Mouse (Mus musculus): Measurements from ENCODE around the gene Ces1g.
A peak's percentile ranks its signal among the peaks of the same experiment; 100 is the strongest.

The Ces1g gene

GRCm38 (mm10) chr8:93337207-93337606, at the start of gene Ces1g:
Ces1g (minus strand) TSS chr8:93337308.
- DNase-seq (ENCODE audit: low spot score), result no peak

GRCm38 (mm10) chr8:93379625-93380024, 42.5 kb upstream of the Ces1g start, which contains the start of gene Ces1h:
Ces1h (minus strand) TSS chr8:93379725.
- DNase-seq (ENCODE audit: low spot score), result no peak

GRCm38 (mm10) chr8:93369481-93369880, 32.4 kb upstream of the Ces1g start:
- DNase-seq (ENCODE audit: low spot score), result no peak

- peak; percentile 5 for DNase-seq (ENCODE audit: low spot score)
Observed at GRCm38 (mm10) chr8:93360113-93360512, 23.0 kb upstream of the Ces1g start.

- DNase-seq (ENCODE audit: low spot score), result no peak
Observed at GRCm38 (mm10) chr8:93339531-93339930, 2.4 kb upstream of the Ces1g start.

GRCm38 (mm10) chr8:93332703-93333102, 4.4 kb downstream of the Ces1g start:
- DNase-seq (ENCODE audit: low spot score), result peak; percentile 57

- DNase-seq (ENCODE audit: low spot score), result no peak
Observed at GRCm38 (mm10) chr8:93331151-93331550, 6.0 kb downstream of the Ces1g start.

- DNase-seq (ENCODE audit: low spot score), result no peak
Observed at GRCm38 (mm10) chr8:93325123-93325522, 12.0 kb downstream of the Ces1g start.

DNA sequence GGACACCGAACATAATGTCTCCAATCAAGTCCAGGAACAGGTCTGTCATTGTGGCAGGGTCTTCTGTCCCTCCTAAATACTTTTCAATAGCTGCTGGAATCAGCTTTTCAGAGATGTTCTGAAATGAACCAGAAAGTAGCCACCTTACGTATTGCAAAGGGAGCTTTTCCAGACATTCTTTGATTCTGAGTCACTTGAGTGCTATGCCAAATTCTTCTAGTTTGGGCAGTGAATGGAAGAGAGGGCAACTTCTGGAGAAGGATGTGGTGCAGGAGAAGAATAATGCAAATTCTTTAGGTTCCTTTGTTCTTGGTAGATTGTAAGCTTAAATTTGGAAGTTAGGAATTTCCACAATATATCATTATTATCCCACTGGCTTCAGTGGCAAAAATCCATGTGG, 20.1 kb downstream of the Ces1g start:
- DNase-seq (ENCODE audit: low spot score), result no peak

DNA sequence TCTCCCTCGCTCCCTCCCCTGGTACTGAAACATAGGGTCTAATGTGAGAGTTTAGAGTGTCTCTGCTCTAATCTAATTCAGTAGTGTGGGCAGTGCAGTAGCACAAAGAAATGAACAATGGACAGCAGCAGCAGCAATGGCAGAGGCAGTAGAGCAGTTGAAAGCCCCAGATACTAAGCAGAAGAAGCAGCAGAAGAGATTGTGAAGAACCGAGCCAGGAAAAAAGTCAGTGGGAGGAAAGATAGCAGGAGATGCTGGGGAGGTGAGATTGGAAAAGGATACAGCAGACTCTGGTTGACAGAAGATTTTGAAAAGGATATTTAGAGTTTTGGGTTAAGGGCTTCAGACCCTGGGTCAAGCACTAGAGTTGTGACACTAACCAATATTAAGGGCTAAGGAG, 21.6 kb downstream of the Ces1g start:
- no peak for DNase-seq (ENCODE audit: low spot score)

DNA sequence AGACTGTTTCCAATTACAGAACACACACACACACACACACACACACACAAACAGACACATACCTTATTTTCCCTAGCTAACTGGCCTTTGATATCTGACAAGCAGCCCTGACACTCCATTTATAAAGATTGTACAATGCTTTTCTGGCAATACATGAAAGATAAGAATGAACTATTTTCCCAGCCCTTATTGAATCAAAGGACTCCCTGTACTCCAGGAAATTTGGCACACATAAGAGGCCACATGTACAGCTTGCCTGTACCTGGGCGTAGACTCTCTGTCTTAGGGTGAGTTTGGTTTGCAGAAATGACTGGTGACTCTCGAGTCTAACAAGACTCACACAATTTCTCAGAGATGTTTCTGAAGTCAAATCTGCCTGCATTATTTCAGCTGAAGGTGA, 53.2 kb downstream of the Ces1g start:
- no peak for DNase-seq (ENCODE audit: low spot score)

GRCm38 (mm10) chr8:93282349-93282748, 54.8 kb downstream of the Ces1g start:
- DNase-seq (ENCODE audit: low spot score), result peak; percentile 57

GRCm38 (mm10) chr8:93279556-93279955, 57.6 kb downstream of the Ces1g start, which contains the start of gene Ces1f:
Ces1f (minus strand) TSS chr8:93279747.
- peak; percentile 12 for DNase-seq (ENCODE audit: low spot score)

- DNase-seq (ENCODE audit: low spot score), result no peak
Observed at GRCm38 (mm10) chr8:93278176-93278805, 58.8 kb downstream of the Ces1g start.

GRCm38 (mm10) chr8:93274609-93275008, 62.5 kb downstream of the Ces1g start:
- no peak for DNase-seq (ENCODE audit: low spot score)

- peak; percentile 33 for DNase-seq (ENCODE audit: low spot score)
Observed at GRCm38 (mm10) chr8:93273321-93273720, 63.8 kb downstream of the Ces1g start.

- peak; percentile 31 for DNase-seq (ENCODE audit: low spot score)
Observed at GRCm38 (mm10) chr8:93272686-93273085, 64.4 kb downstream of the Ces1g start.

DNA sequence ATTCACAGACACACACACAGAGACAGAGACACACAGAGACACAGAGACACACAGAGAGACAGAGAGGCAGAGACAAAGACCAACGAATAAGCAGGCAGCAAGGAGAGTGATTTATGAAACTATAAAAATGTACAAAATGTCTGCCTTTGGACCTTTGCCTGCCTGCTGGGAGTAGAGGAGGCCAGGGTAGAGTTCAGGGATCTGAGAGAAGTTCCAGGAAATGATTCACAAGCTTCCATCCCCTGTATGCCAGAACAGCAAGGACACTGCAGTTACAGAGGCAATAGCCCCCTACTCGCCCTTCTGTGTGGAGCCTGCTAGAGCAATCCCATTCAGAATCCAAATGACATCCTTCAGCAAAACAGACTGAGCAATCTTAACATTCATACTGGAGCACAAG, 75.7 kb downstream of the Ces1g start:
- peak; percentile 66 for DNase-seq (ENCODE audit: low spot score)

- DNase-seq (ENCODE audit: low spot score), result no peak
Observed at GRCm38 (mm10) chr8:93252400-93252925, 84.6 kb downstream of the Ces1g start.
